Mouse (Mus musculus) heart, postnatal 25 days (tissue): Measurements from ENCODE around the gene Pecam1. TPM values are rescaled to one million over a fixed set of nuclear protein-coding genes. Genes with fewer than 3 reads are reported as not detected.
"Not testable (repeated sequence)": the region's sequence is repeated elsewhere in the genome, so short reads cannot be mapped to it uniquely, and the experiment has no call there.

Source experiments
- DNase-seq: peaks from one replicate; pipeline ENCODE4 v3.0.0; 2022; ENCODE audit warnings: low spot score
- intact Hi-C: fragments of 180-260 bp; cut with DNase I; formaldehyde crosslinking; loops from one replicate; pipeline ENCODE4 v1.15.1; 2025
- total RNA-seq, 2 experiments: library from RNA; stranded (reverse); gene quantifications; 2 replicates each; pipeline ENCODE4 v1.2.3; 2021

Gene Pecam1
- 100 to 1,000 TPM; 127 to 139 TPM for total RNA-seq

DNA sequence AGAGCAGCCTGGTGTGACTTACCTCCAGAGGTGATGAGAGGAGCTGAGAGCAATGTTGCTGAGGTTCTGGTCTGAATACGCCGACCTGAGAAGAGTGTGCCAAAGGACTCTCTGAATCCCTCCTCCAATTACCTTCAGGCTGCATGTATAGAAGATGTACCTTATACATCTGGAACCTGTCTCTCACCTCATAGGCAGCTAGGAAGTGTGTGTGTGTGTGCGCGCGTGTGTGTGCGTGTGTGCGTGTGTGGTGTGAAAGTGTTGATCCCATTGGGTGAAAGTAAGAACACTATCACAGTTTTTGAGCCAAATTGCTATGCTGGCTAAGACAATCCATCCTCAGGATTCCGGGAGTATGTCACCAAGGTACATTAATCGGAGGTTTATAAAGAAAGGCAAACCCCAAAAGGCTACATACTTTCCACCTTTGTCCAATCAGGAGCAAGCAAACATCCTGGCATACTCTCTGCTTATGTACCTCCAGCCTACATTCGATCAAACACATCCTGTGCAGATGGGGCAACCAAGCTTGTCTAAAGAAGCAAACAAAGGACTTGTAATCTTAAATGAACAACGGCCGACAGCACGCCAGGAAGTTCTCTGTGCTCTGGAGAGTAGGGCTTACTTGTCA is at the start of gene Pecam1:
Pecam1 (minus strand) TSS at position 508 of the 631 bp plus-strand sequence.
- no peak for DNase-seq
- intact Hi-C loops = no loop called here

DNA sequence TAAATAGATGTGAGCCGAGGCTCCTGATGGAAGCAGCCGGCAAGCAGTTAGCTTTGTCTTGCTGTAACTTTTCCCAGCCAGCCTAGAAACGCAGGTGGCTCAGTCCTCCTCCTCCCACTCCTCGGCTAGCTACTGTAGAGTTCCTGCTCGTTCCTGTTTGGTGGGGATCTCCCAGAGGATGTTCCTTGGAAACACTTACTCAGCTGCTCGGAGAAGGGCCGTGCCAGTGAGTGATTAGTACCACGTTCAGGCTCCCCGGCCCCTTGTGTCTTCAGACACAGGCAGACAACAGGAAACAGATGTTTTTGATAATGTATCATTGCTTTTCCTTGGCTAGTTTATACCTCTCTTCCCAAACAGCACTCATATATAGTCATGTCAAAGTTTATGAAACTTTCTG is 45.3 kb upstream of the Pecam1 start:
- intact Hi-C loops = no loop called here
- DNase-seq = no peak

DNA sequence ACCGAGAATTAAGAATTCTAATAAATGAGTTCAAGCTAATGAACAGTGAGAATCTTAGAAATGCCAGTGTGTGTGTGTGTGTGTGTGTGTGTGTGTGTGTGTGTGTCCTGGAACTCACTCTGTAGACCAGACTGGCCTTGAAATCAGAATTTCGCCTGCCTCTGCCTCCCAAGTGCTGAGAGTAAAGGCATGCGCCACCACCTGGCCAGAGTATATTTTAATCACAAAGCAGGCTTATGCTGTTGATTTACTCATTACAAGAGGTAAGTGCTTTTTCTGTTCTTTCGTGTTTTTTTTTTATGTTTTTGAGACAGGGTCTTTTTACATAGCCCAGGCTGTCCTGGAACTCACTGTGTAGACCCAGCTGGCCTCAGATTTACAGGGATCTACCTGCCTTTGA is 43.4 kb upstream of the Pecam1 start:
- intact Hi-C loops = no loop called here
- DNase-seq = no peak

DNA sequence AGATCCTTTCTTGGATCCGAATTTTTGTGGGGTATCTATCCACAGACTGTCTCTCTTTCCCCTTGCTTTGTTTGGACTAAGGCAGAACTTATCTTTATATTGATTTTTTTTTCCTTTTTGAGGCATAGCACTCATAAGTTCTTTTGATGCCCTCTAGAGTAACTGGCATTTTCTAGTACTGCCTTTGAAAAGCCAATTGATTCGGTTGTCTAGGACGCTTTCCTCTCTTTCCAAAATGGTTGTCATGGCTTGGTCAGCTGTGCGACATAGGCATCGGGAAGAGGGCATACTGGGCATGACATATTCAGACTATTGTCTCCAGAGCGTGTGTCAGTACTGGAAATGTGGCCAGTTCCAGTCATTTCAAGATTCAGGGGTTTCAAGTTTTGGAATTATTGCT is 39.2 kb upstream of the Pecam1 start:
- intact Hi-C loops = no loop called here

DNA sequence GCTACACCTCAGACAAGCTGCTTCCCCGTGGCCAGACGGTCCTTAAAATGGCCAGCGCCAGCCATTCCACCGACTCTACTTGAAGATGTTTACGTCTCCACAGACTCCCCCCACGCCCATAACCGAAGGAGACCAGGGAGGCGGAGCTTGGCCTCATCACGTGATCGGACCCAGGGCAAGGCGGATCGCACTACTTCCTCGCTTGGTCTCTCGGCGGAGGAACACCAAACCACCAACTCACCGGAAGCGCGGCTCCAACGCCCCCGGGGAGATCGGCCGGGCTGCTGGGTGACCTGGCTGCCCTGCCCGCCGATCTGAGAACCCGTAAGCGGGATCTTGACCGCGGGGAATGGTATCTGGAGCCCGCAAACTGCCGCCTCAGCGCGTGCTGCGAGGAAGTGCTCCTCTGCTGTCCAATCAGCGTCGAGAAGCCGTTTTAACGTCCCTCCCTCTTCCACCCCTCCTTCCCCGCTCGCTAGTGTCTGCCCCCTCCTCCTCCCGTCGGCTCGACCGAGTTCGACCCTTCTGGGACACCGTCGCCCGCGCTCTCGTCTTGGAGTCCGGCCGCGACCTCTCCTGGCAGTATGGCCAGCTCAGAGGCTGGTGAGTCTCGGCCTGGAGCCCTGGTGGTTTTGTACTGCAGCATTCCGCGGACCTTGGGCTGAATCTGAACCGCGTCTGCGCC is 38.5 kb upstream of the Pecam1 start, which contains the start of the genes Ddx5 and Cep95:
Ddx5 (minus strand) TSS at position 411 of the 685 bp plus-strand sequence.
Cep95 (plus strand) TSS at position 478 of the 685 bp plus-strand sequence.
- intact Hi-C loops = no loop called here
- DNase-seq = peak; percentile 97

More for the DNA sequence above, 39.2 kb upstream of the Pecam1 start:
- no peak for DNase-seq

DNA sequence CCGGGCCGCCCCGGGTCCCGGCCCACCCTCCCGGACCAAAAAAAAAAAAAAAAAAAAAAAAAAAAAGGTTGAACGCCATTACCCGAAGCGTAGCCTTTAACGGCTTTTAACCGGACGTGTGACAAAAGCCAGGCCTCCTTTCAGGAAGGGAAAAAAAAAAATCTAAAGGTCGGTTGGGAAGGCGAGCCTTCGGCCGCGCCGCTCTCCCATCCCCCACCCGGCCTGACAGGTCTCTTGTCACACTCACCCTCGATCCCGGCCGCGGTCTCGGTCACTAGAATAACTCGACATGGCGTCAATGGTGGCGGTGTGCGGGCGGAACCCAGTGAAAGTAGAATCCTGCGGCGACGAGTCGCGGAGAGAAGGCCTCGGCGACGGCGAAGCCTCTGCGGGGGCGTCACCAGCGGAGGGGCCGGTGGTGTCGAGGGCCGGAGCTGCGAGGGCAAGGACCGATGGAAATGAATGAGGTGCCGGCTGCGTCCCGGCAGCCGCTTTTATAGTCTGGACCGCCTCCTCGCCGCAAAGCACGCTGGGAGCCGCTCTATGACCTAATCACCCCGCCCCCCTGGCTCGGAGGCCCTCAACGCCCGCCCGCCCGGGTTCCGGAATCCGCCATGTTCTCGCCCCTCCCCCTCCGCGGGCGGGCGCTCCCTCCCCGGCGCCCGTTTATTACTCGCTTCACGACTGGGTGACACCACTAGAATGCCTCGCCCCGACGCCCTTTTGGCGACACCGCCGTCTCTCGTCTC is 37.8 kb upstream of the Pecam1 start:
- intact Hi-C loops = no loop called here
- peak; percentile 96 for DNase-seq

DNA sequence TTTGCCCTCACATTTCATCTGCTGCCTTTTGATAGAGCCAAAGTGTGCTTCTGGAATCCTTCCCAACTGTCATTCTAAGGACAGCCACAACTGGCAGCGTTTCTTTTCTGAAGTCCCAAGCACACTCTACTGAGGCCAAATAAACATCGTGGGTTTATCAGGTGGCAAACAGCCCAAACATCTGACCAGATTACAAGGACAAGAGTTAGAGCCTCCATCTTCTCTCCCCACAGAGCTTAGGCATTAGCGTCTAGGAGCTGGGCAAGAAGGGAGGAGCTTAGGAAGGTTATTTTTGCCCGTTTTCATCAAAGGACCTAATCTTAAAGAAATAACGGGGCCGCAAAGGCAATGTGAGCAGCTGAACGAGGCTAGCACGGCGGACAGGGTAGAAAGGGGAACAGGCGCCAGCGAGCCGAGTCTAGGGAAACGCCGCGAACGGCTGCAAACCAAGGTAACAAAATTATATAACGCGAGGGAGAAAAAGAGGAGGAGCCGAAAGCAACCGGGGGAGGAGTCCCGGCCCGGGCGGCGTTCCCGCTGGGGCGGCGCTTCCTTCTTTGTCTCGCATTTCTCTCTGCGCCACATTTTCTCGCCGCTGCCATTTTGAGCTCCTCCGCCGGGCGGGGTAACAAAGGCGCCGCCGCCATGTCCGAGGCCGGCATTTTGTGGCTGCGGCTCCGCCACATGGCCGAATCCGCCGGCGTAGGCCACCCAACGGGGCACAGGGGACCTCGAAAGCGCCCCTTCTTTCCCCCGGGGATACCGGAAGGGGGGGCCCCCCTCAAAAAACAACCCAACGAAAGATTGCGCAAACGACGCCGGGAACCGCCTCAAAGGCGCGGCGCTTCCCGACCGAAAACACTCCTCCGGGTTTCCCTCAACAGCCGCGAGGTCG is 37.0 kb upstream of the Pecam1 start:
- intact Hi-C loops = no loop called here
- peak; percentile 85 for DNase-seq

DNA sequence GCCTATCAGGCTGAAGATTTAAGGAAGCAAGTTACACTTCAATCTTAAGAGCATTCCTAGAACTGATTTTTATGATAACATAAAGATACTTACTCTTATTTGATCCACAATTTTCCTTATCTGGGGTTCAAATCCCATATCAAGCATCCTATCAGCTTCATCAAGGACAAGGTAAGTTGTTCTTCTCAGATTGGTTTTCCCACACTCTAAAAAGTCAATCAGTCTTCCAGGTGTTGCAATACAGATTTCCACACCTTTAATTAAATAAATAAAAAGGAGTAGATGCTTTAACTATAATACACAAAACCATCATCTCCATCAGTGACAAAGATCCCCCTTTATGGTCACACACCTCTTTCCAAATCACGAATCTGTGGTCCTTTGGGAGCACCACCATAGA is 34.6 kb upstream of the Pecam1 start:
- intact Hi-C loops = no loop called here
- DNase-seq = no peak

DNA sequence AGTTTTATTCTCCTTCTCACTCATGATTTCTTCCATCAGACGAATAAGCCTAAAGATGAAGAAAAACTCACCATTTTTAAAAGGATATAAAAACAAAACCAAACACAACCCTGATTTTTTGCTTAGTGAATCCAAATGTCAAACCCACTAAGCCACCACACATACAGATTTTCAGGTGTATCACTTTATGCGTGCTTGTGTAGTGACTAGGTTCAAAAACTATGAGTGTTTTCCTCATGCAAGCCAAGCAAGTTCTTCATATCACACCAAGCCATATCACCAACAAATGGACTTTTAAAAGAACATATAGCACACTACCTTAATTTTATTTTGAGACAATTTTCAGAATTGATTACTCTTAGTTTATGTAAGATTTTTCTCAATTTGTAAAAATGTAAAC is 34.0 kb upstream of the Pecam1 start:
- intact Hi-C loops = no loop called here
- no peak for DNase-seq

DNA sequence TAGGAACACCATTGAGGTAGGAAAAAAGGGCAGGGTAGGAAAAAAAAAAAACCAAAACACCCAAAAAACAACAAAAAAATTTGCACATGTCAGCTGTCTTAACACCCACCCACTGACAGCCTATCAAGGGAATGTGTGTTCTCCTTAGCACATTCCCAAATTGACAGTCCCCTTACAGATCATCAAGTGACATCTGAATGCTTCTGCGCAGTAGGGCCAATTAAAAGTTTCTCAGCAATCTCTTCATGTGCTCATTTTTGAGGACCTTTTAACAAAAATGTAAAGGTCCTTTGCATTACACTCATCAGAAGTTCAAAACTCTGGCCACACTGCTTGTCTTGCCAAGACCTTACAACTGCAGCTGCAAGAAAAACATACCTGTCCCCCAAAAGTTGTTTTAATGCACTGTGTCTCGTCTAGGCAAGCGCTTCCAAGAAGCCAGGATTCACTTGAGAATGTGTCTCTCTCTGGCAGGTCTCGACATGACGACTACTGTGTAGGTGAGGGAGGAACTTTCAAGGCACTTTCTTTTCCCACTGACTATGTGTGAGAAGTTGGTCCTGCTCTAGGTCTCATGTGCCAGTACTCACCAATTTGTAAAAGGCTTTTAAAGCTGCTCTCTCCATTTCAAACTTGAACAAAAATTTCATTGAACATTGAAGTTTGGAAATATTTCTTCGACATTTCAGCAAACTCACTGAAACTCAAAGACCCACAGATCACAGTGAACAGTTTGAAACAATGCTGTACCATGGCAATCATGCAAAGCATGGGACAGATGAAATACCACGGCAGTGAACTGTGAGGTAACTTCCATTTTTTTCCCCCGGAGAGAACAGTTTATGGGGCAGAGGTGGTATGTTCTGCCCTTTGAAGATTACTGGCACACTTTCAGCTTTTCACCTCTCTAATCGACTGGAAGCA is 32.7 kb upstream of the Pecam1 start:
- intact Hi-C loops = no loop called here

DNA sequence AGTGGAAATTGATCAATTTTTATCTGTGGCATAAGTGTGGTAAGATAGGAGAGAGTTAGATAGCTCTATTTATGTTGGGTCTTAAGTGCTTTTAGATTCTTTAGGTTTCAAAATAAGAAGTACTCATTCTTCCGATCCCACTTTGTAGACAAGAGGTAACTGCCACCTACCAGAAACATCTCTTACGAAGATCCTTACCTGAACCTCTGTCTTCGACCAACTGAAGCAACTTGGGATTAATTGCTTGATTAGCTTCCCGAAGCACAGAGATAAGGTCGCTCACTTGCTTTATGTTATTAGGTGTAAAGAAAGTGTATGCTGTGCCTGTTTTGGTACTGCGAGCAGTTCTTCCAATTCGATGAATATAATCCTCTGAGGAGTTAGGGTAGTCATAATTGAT is 31.8 kb upstream of the Pecam1 start:
- intact Hi-C loops, DNase-seq: not testable (repeated sequence)

More for the DNA sequence above, 32.7 kb upstream of the Pecam1 start:
- no peak for DNase-seq

DNA sequence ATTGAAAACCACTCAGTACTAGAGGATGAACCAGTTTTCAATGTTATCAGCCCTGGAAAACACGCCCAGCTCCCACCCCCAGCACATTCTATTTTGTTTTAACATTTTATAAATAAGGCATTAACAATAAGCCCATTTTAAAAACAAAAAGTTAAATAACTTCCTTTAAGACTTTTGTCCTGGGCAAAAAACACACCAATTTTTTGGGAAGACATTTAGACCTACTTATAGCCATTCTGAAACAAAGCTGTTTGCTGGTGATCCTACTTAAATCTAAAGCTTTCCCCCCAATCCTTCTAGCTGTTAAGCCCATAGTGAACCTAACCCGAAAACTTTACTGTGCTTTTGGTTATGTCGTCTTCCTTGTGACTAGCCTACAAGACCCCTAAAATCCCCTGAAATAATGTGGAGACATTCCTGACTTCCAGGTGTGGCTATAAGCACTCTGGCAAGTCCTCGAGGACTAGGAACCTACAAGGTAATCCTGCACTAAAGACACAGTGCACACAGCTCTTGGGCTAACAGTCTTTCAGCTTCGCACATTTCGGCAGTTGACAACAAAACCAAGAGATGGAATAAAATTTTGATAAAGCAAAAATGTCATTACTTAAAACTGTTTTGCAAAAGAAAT is 30.3 kb upstream of the Pecam1 start:
- DNase-seq = no peak
- intact Hi-C loops = no loop called here

DNA sequence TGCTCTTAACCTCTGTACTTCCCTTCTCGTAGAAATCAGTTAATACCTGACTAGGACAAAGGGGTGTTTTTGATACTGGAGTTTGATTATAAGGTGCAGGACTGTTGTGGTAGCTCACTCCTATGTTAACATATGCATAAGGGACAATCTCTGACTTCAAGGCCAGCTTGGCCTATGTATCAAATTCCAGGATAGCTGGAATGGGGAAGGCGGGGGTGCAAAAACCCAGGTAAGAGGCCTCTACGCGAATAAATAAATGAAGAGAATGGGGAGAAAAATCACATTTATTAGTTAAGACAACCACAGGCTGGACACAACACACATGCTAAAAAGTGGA is 29.6 kb upstream of the Pecam1 start:
- no peak for DNase-seq
- intact Hi-C loops = no loop called here

DNA sequence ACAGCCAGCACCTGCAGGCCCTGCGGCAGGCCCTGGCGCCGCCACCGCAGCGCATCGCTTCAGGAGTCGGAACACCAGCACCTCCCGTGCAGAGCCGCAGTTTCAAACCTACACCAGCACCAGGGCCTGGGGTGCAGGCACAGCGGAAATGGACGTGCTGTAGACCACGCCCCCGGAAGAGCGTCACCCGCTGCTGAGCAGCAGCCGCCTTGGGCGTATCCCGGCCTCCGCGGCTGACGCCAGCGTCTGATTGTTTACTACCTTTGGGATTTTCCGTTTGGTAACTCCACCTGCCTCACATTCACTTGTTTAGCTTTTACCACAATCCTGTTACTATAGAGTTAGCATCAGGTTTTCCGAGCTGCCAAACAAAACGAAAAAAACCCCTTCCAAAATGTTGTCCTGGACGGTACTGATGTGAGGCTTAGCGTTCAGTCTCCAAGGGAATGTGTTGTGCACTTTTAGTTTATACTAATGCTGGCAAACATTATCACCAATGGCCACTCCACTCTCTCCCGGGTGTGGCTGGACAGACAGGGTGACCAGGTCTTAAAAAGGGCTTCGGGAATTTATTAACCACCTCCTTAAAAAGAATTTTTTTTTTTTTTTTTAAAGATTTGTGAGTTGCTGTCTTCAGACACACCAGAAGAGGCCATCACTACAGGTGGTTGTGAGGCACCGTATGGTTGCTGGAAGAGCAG is 29.1 kb upstream of the Pecam1 start, which contains the start of gene Polg2:
Polg2 (minus strand) TSS at position 150 of the 701 bp plus-strand sequence.
- intact Hi-C loops = no loop called here
- DNase-seq = peak; percentile 89

DNA sequence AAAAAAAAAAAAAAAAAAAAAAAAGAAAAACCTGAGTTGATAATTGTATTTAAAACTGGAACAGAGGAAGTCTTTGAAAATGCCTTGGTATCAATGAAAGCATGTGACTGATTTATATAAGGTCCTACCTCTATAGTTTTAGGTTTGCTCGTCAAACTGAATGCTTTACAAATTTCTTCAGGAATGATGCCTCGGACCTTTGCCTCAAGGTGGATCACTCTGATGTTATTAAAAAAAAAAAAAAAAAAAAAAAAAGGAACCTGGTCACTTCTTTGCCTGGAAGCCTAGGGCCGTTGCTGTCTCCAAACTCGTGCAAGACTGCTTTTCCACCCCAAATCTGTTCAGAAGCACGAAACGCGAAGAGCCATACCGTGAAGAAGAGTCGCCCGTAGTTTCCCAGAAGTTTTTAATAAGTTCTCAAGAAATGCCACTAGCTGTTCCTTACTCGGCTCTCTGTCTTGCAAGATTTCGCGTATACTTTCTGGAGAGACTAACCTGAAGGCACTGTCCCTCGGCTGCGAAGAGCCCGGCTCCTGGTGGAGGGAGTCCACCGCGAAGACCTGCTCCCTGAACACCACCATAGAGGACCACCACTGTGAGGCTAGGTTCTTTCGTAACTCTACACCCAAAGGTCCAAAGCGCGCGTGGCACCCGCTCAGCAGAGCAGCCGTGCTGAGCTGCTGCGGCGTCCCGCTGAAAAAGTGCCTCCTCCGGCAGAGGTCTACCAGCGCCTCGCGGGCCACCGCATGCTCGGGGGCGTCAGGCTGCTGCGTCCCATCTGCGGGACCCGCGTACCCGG is 28.4 kb upstream of the Pecam1 start:
- DNase-seq = no peak

DNA sequence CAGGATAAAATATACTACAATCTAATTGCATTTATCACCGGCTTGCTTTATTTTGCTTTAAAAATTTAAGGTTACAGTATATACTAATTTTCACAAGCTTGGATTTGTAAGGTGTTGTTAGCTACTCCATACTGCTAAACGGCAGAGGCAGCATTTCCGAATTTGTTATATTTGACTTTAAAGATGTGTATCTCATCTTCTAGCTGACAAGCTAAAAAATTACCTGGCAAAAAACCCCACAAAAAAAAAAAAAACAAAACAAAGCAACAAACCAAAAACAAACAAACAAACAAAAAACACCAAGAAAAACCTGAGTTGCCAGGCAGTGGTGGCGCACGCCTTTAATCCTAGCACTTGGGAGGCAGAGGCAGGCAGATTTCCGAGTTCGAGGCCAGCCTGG is 27.7 kb upstream of the Pecam1 start:
- DNase-seq = no peak
- intact Hi-C loops = no loop called here

More for the DNA sequence above, 28.4 kb upstream of the Pecam1 start:
- intact Hi-C loops = no loop called here

DNA sequence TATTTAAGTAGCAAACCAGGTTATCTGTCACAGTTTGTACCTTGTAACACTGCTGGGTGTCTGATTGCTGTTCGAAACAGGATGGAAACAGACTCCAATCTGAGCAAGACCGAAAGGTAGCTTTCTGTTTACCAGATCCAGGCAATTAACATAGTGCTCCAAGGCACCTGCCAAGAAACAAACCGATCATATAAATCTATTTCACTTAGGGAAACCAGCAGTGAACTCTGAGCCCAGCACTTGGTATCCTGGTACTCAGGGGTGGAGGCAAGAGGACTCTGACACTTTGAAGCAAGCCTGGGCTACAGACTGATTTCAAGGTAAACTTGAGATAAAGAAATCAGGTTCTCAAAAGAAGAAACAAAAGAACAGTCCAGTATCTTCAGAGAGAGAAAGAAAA is 27.0 kb upstream of the Pecam1 start:
- DNase-seq = no peak
- intact Hi-C loops = no loop called here
